Mouse (Mus musculus): ENCODE measurements around the gene Sh2b3. TPM values are rescaled to one million over a fixed set of nuclear protein-coding genes. Genes with fewer than 3 reads are reported as not detected.
A peak's percentile ranks its signal among the peaks of the same experiment; 100 is the strongest.

Sh2b3 gene
- polyA plus RNA-seq, 1 experiment from 2014 or later: 7.7 TPM

- H3K9me3 ChIP-seq (ENCODE audit: control insufficient read depth, low read length): no peaks in the 10 kb centered on the region
- no peak overlapping the region for H3K9ac ChIP-seq (ENCODE audit: low read depth, low read length)
- H3K4me3 ChIP-seq (ENCODE audit: low read length): no peak overlapping the region
- WGBS: 80% methylated on average over 3 of the region's 3 CpGs
- ATAC-seq: peak; percentile 43; the same call in 1 of the 2 replicates
- H3K36me3 ChIP-seq (ENCODE audit: control insufficient read depth, insufficient read depth, low read length): peaks cover 34% of the 10 kb centered on the region
- H3K27ac ChIP-seq (ENCODE audit: low read length): no peak overlapping the region
- H3K27me3 ChIP-seq (replicated peaks; ENCODE audit: control insufficient read depth, insufficient read depth, low read length): no peaks in the 10 kb centered on the region
- no peak overlapping the region for H3K4me2 ChIP-seq (ENCODE audit: low read depth, low read length)
- peaks cover 6% of the 10 kb centered on the region; the same call in 1 of the 2 replicates for H3K4me1 ChIP-seq (ENCODE audit: control insufficient read depth, insufficient read depth, low read length)
These were observed 16.8 kb downstream of the Sh2b3 start for GRCm38 (mm10) chr5:121820657-121821056.

GRCm38 (mm10) chr5:121820161-121820560, 17.3 kb downstream of the Sh2b3 start:
- no peaks in the 10 kb centered on the region for H3K27me3 ChIP-seq (replicated peaks; ENCODE audit: control insufficient read depth, insufficient read depth, low read length)
- H3K4me2 ChIP-seq (ENCODE audit: low read depth, low read length): no peak overlapping the region
- H3K27ac ChIP-seq (ENCODE audit: low read length): no peak overlapping the region
- H3K9me3 ChIP-seq (ENCODE audit: control insufficient read depth, low read length): no peaks in the 10 kb centered on the region
- no peak overlapping the region for H3K4me3 ChIP-seq (ENCODE audit: low read length)
- H3K4me1 ChIP-seq (ENCODE audit: control insufficient read depth, insufficient read depth, low read length): peaks cover 6% of the 10 kb centered on the region; the same call in 1 of the 2 replicates
- no peak overlapping the region for H3K9ac ChIP-seq (ENCODE audit: low read depth, low read length)
- WGBS: 66% methylated on average over 2 of the region's 2 CpGs
- H3K36me3 ChIP-seq (ENCODE audit: control insufficient read depth, insufficient read depth, low read length): peaks cover 32% of the 10 kb centered on the region
- no peak for ATAC-seq

- WGBS: 93% methylated on average over 5 of the region's 5 CpGs
- Histone ChIP-seq H3K4me1 (ENCODE audit: control insufficient read depth, insufficient read depth, low read length) (peaks cover 6% of the 10 kb centered on the region; the same call in 1 of the 2 replicates), H3K36me3 (ENCODE audit: control insufficient read depth, insufficient read depth, low read length) (peaks cover 30% of the 10 kb centered on the region), H3K27me3 (replicated peaks; ENCODE audit: control insufficient read depth, insufficient read depth, low read length) (no peaks in the 10 kb centered on the region), H3K27ac (ENCODE audit: low read length) (no peak overlapping the region), H3K9ac (ENCODE audit: low read depth, low read length) (no peak overlapping the region), H3K9me3 (ENCODE audit: control insufficient read depth, low read length) (no peaks in the 10 kb centered on the region), H3K4me3 (ENCODE audit: low read length) (no peak overlapping the region), H3K4me2 (ENCODE audit: low read depth, low read length) (no peak overlapping the region)
- no peak for ATAC-seq
These were observed 17.9 kb downstream of the Sh2b3 start for GRCm38 (mm10) chr5:121819559-121819958.

- H3K27me3 ChIP-seq (replicated peaks; ENCODE audit: control insufficient read depth, insufficient read depth, low read length): no peaks in the 10 kb centered on the region
- H3K4me1 ChIP-seq (ENCODE audit: control insufficient read depth, insufficient read depth, low read length): 0 out of 2 replicates have a peak, but pooled peaks cover under 1% of the 10 kb centered on the region
- no peak overlapping the region for H3K27ac ChIP-seq (ENCODE audit: low read length)
- no peak for ATAC-seq
- H3K9ac ChIP-seq (ENCODE audit: low read depth, low read length): no peak overlapping the region
- no peak overlapping the region for H3K4me2 ChIP-seq (ENCODE audit: low read depth, low read length)
- WGBS: 91% methylated on average over 4 of the region's 4 CpGs
- peaks cover 31% of the 10 kb centered on the region for H3K36me3 ChIP-seq (ENCODE audit: control insufficient read depth, insufficient read depth, low read length)
- H3K9me3 ChIP-seq (ENCODE audit: control insufficient read depth, low read length): no peaks in the 10 kb centered on the region
- no peak overlapping the region for H3K4me3 ChIP-seq (ENCODE audit: low read length)
These were observed 18.6 kb downstream of the Sh2b3 start for GRCm38 (mm10) chr5:121818862-121819261.

- H3K27me3 ChIP-seq (replicated peaks; ENCODE audit: control insufficient read depth, insufficient read depth, low read length): no peaks in the 10 kb centered on the region
- no peak overlapping the region for H3K4me2 ChIP-seq (ENCODE audit: low read depth, low read length)
- no peaks in the 10 kb centered on the region for H3K9me3 ChIP-seq (ENCODE audit: control insufficient read depth, low read length)
- no peaks in the 10 kb centered on the region for H3K4me1 ChIP-seq (ENCODE audit: control insufficient read depth, insufficient read depth, low read length)
- 94% methylated on average over 7 of the region's 7 CpGs for WGBS
- H3K36me3 ChIP-seq (ENCODE audit: control insufficient read depth, insufficient read depth, low read length): peaks cover 34% of the 10 kb centered on the region
- no peak overlapping the region for H3K4me3 ChIP-seq (ENCODE audit: low read length)
- H3K9ac ChIP-seq (ENCODE audit: low read depth, low read length): no peak overlapping the region
- ATAC-seq: no peak
- no peak overlapping the region for H3K27ac ChIP-seq (ENCODE audit: low read length)
These were observed 19.0 kb downstream of the Sh2b3 start for GRCm38 (mm10) chr5:121818401-121818800.

- Histone ChIP-seq H3K27me3 (replicated peaks; ENCODE audit: control insufficient read depth, insufficient read depth, low read length) (no peaks in the 10 kb centered on the region), H3K9me3 (ENCODE audit: control insufficient read depth, low read length) (no peaks in the 10 kb centered on the region), H3K36me3 (ENCODE audit: control insufficient read depth, insufficient read depth, low read length) (peaks cover 38% of the 10 kb centered on the region), H3K27ac (ENCODE audit: low read length) (no peak overlapping the region), H3K9ac (ENCODE audit: low read depth, low read length) (no peak overlapping the region), H3K4me2 (ENCODE audit: low read depth, low read length) (no peak overlapping the region), H3K4me1 (ENCODE audit: control insufficient read depth, insufficient read depth, low read length) (no peaks in the 10 kb centered on the region), H3K4me3 (ENCODE audit: low read length) (no peak overlapping the region)
- no peak for ATAC-seq
- 86% methylated on average over 9 of the region's 9 CpGs for WGBS
These were observed 19.9 kb downstream of the Sh2b3 start for GRCm38 (mm10) chr5:121817551-121817950.

- ATAC-seq: no peak
- H3K4me2 ChIP-seq (ENCODE audit: low read depth, low read length): no peak overlapping the region
- peaks cover 43% of the 10 kb centered on the region for H3K36me3 ChIP-seq (ENCODE audit: control insufficient read depth, insufficient read depth, low read length)
- H3K27me3 ChIP-seq (replicated peaks; ENCODE audit: control insufficient read depth, insufficient read depth, low read length): no peaks in the 10 kb centered on the region
- H3K9me3 ChIP-seq (ENCODE audit: control insufficient read depth, low read length): no peaks in the 10 kb centered on the region
- no peak overlapping the region for H3K4me3 ChIP-seq (ENCODE audit: low read length)
- no peak overlapping the region for H3K9ac ChIP-seq (ENCODE audit: low read depth, low read length)
- WGBS: 94% methylated on average over 2 of the region's 2 CpGs
- no peak overlapping the region for H3K27ac ChIP-seq (ENCODE audit: low read length)
- H3K4me1 ChIP-seq (ENCODE audit: control insufficient read depth, insufficient read depth, low read length): no peaks in the 10 kb centered on the region
These were observed 20.8 kb downstream of the Sh2b3 start for GRCm38 (mm10) chr5:121816611-121817010.

GRCm38 (mm10) chr5:121815867-121816380, 21.5 kb downstream of the Sh2b3 start:
- Histone ChIP-seq H3K27me3 (replicated peaks; ENCODE audit: control insufficient read depth, insufficient read depth, low read length) (no peaks in the 10 kb centered on the region), H3K36me3 (ENCODE audit: control insufficient read depth, insufficient read depth, low read length) (peaks cover 49% of the 10 kb centered on the region), H3K9me3 (ENCODE audit: control insufficient read depth, low read length) (no peaks in the 10 kb centered on the region), H3K9ac (ENCODE audit: low read depth, low read length) (no peak overlapping the region), H3K4me1 (ENCODE audit: control insufficient read depth, insufficient read depth, low read length) (no peaks in the 10 kb centered on the region), H3K4me2 (ENCODE audit: low read depth, low read length) (no peak overlapping the region), H3K4me3 (ENCODE audit: low read length) (no peak overlapping the region), H3K27ac (ENCODE audit: low read length) (no peak overlapping the region)
- 84% methylated on average over 8 of the region's 8 CpGs for WGBS
- no peak for ATAC-seq

- Histone ChIP-seq H3K36me3 (ENCODE audit: control insufficient read depth, insufficient read depth, low read length) (peaks cover 49% of the 10 kb centered on the region), H3K27me3 (replicated peaks; ENCODE audit: control insufficient read depth, insufficient read depth, low read length) (no peaks in the 10 kb centered on the region), H3K27ac (ENCODE audit: low read length) (no peak overlapping the region), H3K9ac (ENCODE audit: low read depth, low read length) (no peak overlapping the region), H3K4me1 (ENCODE audit: control insufficient read depth, insufficient read depth, low read length) (no peaks in the 10 kb centered on the region; the same call in 1 of the 2 replicates), H3K4me3 (ENCODE audit: low read length) (no peak overlapping the region), H3K4me2 (ENCODE audit: low read depth, low read length) (no peak overlapping the region), H3K9me3 (ENCODE audit: control insufficient read depth, low read length) (no peaks in the 10 kb centered on the region)
- ATAC-seq: peak; percentile 68
- WGBS: 42% methylated on average over 3 of the region's 3 CpGs
These were observed 22.4 kb downstream of the Sh2b3 start for GRCm38 (mm10) chr5:121815067-121815466.

GRCm38 (mm10) chr5:121813744-121814143, 23.7 kb downstream of the Sh2b3 start:
- Histone ChIP-seq H3K4me3 (ENCODE audit: low read length) (no peak overlapping the region), H3K4me2 (ENCODE audit: low read depth, low read length) (no peak overlapping the region), H3K27ac (ENCODE audit: low read length) (no peak overlapping the region), H3K27me3 (replicated peaks; ENCODE audit: control insufficient read depth, insufficient read depth, low read length) (no peaks in the 10 kb centered on the region), H3K4me1 (ENCODE audit: control insufficient read depth, insufficient read depth, low read length) (peaks cover 7% of the 10 kb centered on the region; the same call in 1 of the 2 replicates), H3K36me3 (ENCODE audit: control insufficient read depth, insufficient read depth, low read length) (peaks cover 47% of the 10 kb centered on the region), H3K9me3 (ENCODE audit: control insufficient read depth, low read length) (no peaks in the 10 kb centered on the region), H3K9ac (ENCODE audit: low read depth, low read length) (no peak overlapping the region)
- 94% methylated on average over 10 of the region's 10 CpGs for WGBS
- no peak for ATAC-seq

Data from intestine, embryonic 16.5 days (tissue).